Comparison of ENCODE assay signal across 8 mouse cellular contexts in the genomic region with DNA sequence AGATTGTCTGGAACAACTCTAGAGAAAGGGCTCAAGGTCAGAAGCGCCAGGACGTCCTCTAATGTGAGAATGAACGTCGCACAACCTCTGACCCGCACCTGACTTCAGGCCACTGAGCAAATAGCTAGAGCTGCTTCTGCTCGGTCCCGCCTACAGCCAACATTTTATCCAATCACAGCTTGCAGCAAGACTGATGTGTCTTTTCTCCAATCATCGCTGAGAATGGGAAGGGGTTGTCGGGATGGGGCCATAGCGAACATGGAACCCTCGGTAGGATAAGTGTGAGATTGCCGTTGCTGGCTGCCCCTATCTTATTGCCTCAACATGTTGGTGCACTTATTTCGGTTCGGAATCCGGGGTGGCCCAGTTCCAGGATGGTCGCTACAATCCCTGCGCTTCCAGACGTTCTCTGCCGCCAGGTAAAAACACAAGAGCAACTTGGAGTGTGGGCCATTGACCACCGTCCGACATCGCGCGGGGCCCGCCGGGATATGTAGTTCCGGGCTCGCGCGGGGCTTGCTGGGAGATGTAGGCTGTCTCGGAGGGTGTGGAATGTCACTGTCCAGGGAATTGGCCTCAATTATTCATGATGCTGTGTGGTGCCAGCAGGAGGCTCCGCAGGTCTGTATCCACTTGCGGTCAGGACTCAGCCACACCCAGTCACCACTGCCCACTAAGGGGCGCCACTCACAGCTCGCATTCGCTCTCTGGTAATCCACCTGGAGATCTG. TPM values are rescaled to one million over a fixed set of nuclear protein-coding genes. Genes with fewer than 3 reads are reported as not detected.
DNase-seq lines count a peak whose midpoint lies in the region; ATAC-seq lines count a peak whose summit lies in the region.

No protein-coding gene starts in this region.

- H3K9ac ChIP-seq in lung, embryonic 16.5 days (ENCODE audit: low read length) = peak overlapping the region; percentile 71

- ATAC-seq in hematopoietic stem cell, adult 5-6 weeks (replicated peaks in 1 of 2; ENCODE audit: insufficient read depth in 1 of 2, low FRiP score in 2 of 2, low TSS enrichment in 1 of 2, low read depth in 1 of 2, poor library complexity in 2 of 2, severe bottlenecking in 2 of 2) = peak; percentile 97
- ATAC-seq in lung, embryonic 16.5 days (ENCODE audit: low read depth) = peak; percentile 97

- 0 out of 2 replicates have a peak, but pooled peaks cover 2% of the 10 kb centered on the region for H3K36me3 ChIP-seq in lung, embryonic 16.5 days (ENCODE audit: control insufficient read depth, insufficient read depth, low read length)

- H3K4me1 ChIP-seq in lung, embryonic 16.5 days (replicated peaks; ENCODE audit: control insufficient read depth, insufficient read depth, low read length) = peaks cover 4% of the 10 kb centered on the region; the same call in 1 of the 2 replicates

- H3K9me3 ChIP-seq in lung, embryonic 16.5 days (ENCODE audit: control insufficient read depth, low read length) = no peaks in the 10 kb centered on the region

- peak overlapping the region; percentile 65 for H3K4me3 ChIP-seq in lung, embryonic 16.5 days (ENCODE audit: low read length)

- WGBS in lung, embryonic 16.5 days = 2% methylated on average over 36 of the region's 36 CpGs

- peak overlapping the region; percentile 76 for H3K27ac ChIP-seq in lung, embryonic 16.5 days (ENCODE audit: low read length)

- H3K4me2 ChIP-seq in lung, embryonic 16.5 days (ENCODE audit: low read depth, low read length) = peak overlapping the region; percentile 57

- peak; percentile 100 for DNase-seq in MEL-GATA-1-ER (ENCODE audit: extremely low read depth, low read depth)
- peak; percentile 96 for DNase-seq in cerebellum, adult 8-10 months
- peak; percentile 97 for DNase-seq in forelimb bud, embryonic 11.5 days (ENCODE audit: low read depth, low spot score)
- peak; percentile 98 for DNase-seq in layer of hippocampus, adult 9-10 months (ENCODE audit: low spot score)
- peak; percentile 82 for DNase-seq in ovary, postnatal 10 days (ENCODE audit: low spot score)
- peak; percentile 87 to 88 for DNase-seq in thymus, postnatal 10 days (ENCODE audit: low spot score in 2 of 2)

- no peaks in the 10 kb centered on the region for H3K27me3 ChIP-seq in lung, embryonic 16.5 days (ENCODE audit: control insufficient read depth, insufficient read depth, low read depth, low read length)

RNA-seq across cellular contexts. Expression of a gene that starts 0.9 kb away (rescaled TPM):
- 8.6 and 19.1 TPM in 2 replicates for total RNA-seq in hematopoietic stem cell, adult 5-6 weeks (2017)
- 48.0 and 51.4 TPM in 2 replicates for polyA plus RNA-seq in lung, embryonic 16.5 days (2015; fragmentation: Nextera tagmentation; extraction: Ambion mirVana)

RNA-seq across cellular contexts. Expression of a gene that starts 2.4 kb away (rescaled TPM):
- 3.8 and 5.6 TPM in 2 replicates for total RNA-seq in hematopoietic stem cell, adult 5-6 weeks (2017)
- polyA plus RNA-seq in lung, embryonic 16.5 days (2015; fragmentation: Nextera tagmentation; extraction: Ambion mirVana) = 0.46 and 0.49 TPM in 2 replicates

RNA-seq across cellular contexts. Expression of a gene that starts 18.9 kb away (rescaled TPM):
- total RNA-seq in hematopoietic stem cell, adult 5-6 weeks (2017) = 0.19 TPM in 1 of 2 replicates, not detected in the other
- 0.19 TPM in 1 of 2 replicates, not detected in the other for polyA plus RNA-seq in lung, embryonic 16.5 days (2015; fragmentation: Nextera tagmentation; extraction: Ambion mirVana)

RNA-seq across cellular contexts. Expression of a gene that starts 29.0 kb away (rescaled TPM):
- 17.2 and 32.2 TPM in 2 replicates for total RNA-seq in hematopoietic stem cell, adult 5-6 weeks (2017)
- 43.0 and 45.8 TPM in 2 replicates for polyA plus RNA-seq in lung, embryonic 16.5 days (2015; fragmentation: Nextera tagmentation; extraction: Ambion mirVana)

RNA-seq across cellular contexts. Expression of a gene that starts 29.3 kb away (rescaled TPM):
- total RNA-seq in hematopoietic stem cell, adult 5-6 weeks (2017) = 24.3 and 40.5 TPM in 2 replicates
- 45.1 and 48.9 TPM in 2 replicates for polyA plus RNA-seq in lung, embryonic 16.5 days (2015; fragmentation: Nextera tagmentation; extraction: Ambion mirVana)

Comparison
In these comparisons a context has a peak if more than half of its experiments do, and no peak if none do; other contexts are left out.
1. Peak in every context shown above with its lines: DNase-seq, ATAC-seq, H3K4me3 ChIP-seq and H3K27ac ChIP-seq.